Mouse (Mus musculus): ENCODE measurements around the gene Fat4.
A peak's percentile ranks its signal among the peaks of the same experiment; 100 is the strongest.

Fat4 gene

GRCm38 (mm10) chr3:38886890-38887355 is at the start of gene Fat4:
Gene Fat4, plus strand, starts transcription at chr3:38886940.
- DNase-seq (ENCODE audit: low spot score in 2 of 2) = peak in 1 of 2 experiments; percentile 25

GRCm38 (mm10) chr3:38839438-38839837 is 47.3 kb upstream of the Fat4 start:
- DNase-seq (ENCODE audit: low spot score in 2 of 2) = no peak

- DNase-seq (ENCODE audit: low spot score in 2 of 2) = no peak
These were observed 43.7 kb upstream of the Fat4 start for GRCm38 (mm10) chr3:38843000-38843538.

- DNase-seq (ENCODE audit: low spot score in 2 of 2) = no peak
These were observed 39.9 kb upstream of the Fat4 start for GRCm38 (mm10) chr3:38846602-38847382.

DNA sequence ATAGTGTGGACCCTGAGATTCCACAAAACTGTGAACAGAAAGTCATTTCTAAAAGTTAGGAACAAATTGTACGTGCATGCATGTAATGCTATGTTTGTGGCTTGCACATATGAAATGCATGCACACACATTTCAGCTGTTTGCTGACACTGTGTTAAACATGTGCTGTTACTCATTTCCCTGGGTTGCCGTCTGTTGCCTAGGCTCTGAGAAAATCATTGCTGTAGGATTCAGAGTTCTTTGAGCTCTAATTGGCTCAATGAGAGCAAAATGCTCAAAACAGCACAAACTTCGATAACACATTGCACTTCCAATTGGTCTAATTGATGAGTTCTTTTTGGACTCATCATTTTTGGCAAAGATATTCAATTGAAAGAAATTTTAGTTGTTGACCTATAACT is 37.7 kb upstream of the Fat4 start:
- DNase-seq (ENCODE audit: low spot score in 2 of 2) = no peak

- DNase-seq (ENCODE audit: low spot score in 2 of 2) = peak; percentile 10 to 58
These were observed 37.2 kb upstream of the Fat4 start for GRCm38 (mm10) chr3:38849536-38849935.

DNA sequence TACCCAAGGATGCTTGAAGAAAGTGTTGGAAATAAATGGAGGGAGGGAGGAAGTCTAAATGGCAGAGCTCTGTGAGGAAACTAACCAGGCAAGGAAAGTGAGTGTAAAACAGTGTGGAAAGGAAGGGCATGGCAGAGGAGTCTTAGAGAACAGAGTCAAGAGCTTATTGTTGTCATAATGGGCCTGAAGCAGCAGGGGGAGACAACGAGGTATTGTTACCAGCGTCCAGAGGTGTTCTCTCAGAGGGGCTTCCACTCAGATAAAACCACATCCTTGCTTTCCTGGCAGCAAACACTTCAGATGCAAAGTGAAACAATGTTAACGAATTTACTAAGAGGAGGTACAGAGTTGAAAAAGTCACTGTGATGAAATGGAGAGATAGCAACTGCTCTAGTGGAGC is 33.1 kb upstream of the Fat4 start:
- no peak for DNase-seq (ENCODE audit: low spot score in 2 of 2)

GRCm38 (mm10) chr3:38860683-38861082 is 26.1 kb upstream of the Fat4 start:
- DNase-seq (ENCODE audit: low spot score in 2 of 2) = no peak

DNA sequence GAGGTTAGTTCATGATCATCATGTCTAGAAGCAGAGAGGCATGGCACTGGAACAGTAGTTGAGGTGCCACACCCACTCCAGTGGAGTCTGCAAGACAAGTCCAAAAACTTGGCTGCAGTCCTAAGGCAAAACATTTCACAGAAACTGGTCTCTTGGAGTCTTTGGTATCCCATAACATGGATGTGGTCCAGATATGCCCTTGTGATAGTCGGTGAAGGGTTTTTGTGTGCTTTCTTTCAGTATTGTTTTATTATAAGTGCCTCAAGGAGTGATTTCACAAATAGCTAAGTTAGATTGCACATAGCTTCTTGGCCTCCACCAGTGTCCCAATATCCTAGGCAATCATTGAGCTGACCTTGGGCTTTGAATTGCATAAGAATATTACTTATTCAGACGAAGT is 15.4 kb upstream of the Fat4 start:
- no peak for DNase-seq (ENCODE audit: low spot score in 2 of 2)

DNA sequence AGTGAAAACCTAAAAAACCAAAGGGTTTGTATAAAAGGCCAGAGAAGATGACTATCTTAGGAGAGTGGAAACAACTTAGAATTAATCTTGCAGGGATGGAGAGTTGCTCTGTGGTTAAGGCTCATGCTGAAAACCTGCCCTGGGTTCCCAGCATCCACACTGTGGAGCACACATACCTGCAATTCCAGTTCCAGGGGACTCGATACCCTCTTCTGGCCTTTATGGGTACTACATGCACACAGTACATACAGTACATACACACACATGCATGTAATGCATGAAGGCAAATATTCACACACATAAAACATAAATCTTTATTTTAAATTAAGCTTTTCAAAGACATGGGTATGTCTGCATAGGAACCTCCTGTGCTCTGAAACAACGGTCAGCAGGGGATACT is 10.9 kb upstream of the Fat4 start:
- DNase-seq (ENCODE audit: low spot score in 2 of 2) = no peak

DNA sequence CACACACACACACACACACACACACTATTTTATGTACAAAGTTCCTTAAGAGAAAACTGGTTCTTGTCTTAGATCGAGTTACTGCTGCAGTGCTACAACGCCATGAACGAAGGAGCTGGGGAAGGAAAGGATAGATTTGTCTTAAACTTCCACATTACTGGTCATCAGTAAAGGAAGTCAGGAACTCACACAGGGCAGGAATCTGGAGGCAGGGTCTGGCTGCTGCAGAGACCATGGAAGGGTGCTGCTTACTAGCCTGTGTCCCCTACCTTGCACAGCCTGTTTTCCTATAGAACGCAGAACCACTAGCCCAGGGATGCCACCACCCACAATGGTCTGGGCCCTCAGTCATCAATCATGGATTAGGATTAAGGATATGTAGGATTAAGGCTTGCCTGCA is 10.0 kb upstream of the Fat4 start:
- no peak for DNase-seq (ENCODE audit: low spot score in 2 of 2)

GRCm38 (mm10) chr3:38882778-38883177 is 4.0 kb upstream of the Fat4 start:
- DNase-seq (ENCODE audit: low spot score in 2 of 2) = peak in 1 of 2 experiments; percentile 17

- DNase-seq (ENCODE audit: low spot score in 2 of 2) = no peak
These were observed 3.1 kb upstream of the Fat4 start for GRCm38 (mm10) chr3:38883676-38884075.

DNA sequence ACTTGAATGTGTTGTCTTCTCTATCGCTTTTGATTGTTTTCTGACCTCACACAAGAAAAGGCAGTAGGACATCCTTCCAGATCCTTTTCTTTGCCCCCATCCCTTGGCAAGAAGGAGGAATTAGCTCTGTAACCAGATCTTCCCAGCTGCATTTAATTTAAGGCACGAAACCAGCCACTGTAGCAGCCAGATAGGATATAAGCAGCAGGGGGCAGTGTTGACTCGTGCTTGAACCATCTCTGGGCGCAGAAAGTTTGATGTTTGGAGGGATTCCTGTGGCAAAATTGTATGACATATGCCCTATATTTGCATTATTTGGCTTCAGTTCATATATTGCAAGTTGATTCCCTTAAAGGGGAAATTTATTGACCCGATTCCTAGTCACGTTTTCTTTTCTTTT is 2.5 kb upstream of the Fat4 start:
- DNase-seq (ENCODE audit: low spot score in 2 of 2) = peak; percentile 55 to 83

DNA sequence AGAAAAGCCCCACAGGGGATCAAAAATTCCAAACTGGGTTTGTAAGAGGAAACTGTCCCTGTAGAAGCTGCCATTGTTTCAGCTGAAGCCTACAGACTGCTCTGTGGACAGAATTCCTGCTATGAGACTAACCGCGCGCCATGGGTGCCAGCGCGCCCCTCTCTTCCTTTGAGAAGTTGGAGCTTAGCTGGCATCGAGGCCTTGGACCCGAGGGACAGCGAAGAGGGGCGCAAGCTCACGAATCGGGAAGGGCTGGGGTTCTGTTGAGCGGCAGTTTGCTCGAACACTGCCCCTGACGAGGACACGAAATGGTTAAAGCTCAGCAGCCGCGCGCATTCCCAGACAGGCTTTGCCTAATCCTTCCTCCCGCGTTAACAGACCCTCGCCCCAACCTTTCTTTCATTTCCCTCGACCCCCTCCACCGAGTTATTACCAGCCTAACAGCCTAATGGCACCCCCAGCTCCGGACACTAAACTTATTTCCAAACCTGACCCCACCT is 1.8 kb upstream of the Fat4 start:
- DNase-seq (ENCODE audit: low spot score in 2 of 2) = peak in 1 of 2 experiments; percentile 36

DNA sequence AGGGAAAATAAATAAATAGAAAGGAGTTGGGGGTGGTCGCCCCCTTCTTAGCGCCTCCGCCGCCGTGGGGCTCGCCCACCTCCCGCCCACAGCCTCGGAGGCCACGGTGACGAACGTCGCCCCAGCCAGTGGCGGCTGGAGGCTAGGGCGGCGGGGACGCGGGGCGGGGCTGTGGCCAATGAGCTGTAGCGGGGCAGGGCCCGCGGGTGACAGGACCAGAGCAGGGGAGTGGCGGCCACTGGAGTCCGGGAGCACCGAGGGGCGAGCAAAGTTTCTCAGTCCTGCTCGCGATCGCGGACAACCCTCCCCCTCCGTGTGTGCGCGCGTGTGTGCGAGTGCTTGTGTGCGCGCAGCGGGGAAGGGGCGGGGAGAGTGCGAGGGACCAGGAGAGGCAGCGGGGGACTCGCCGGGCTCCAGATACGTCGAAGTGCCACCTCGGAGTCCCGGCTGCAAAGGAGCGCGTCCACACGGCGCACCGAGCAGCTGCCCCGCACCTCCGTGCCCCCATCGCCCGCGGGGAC is 1.2 kb upstream of the Fat4 start:
- DNase-seq (ENCODE audit: low spot score in 2 of 2) = peak; percentile 54 to 67

GRCm38 (mm10) chr3:38886061-38886821 is 499 bp upstream of the Fat4 start:
- DNase-seq (ENCODE audit: low spot score in 2 of 2) = peak in 1 of 2 experiments; percentile 31

GRCm38 (mm10) chr3:38887381-38887991 is 746 bp downstream of the Fat4 start:
- peak; percentile 34 to 59 for DNase-seq (ENCODE audit: low spot score in 2 of 2)

DNA sequence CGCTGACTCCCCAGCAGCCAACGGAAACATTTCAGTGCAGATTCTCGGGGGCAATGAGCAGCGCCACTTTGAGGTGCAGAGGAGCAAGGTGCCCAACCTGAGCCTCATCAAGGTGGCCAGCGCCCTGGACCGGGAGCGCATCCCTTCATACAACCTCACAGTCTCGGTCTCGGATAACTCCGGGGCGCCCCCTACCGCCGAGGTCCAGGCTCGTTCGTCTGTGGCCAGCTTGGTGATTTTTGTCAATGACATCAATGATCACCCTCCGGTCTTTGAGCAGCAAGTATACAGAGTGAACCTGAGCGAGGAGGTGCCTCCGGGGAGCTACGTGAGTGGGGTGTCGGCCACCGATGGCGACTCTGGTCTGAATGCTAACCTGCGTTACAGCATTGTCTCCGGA is 1.4 kb downstream of the Fat4 start:
- DNase-seq (ENCODE audit: low spot score in 2 of 2) = peak; percentile 72 to 86

DNA sequence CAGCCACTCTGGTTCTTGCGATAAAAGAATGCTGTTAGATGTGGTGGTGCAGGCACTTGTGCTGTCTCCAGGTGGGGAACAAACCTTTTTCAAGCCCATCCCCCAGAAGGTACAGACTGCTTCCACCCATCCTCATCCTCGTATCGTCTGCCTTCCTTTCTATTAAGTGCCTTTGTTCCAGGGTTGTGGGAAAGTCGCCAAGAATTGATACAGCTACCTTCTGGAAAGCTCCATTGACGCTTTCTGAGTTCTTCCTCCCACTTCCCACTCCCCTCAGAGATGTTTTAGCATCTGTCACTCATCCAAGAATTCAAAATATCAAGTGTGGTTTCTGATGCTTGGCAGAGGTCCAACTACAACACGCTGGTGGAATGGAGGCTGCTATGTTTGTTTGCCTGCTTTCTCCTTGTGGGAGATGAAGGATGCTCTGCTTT is 6.1 kb downstream of the Fat4 start:
- DNase-seq (ENCODE audit: low spot score in 2 of 2) = no peak

DNA sequence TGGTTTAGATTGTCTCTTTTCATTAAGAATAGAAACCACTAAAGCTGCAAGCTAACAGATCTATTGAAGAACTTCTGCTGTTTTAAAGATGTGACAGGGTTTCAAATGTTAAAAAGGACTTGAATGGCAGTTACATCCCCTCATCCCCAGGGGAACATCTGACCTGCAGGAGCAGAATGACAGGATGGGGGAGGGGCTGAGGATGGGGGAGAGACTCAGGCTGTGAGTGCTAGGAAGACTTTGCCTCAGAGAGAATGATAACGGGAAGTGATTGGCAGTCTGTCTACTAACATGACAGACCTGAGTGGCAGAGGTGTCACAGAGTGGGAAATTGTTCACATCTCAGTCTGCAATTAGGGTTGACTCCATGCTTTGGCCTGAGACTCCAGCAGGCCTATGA is 14.1 kb downstream of the Fat4 start:
- DNase-seq (ENCODE audit: low spot score in 2 of 2) = no peak

DNA sequence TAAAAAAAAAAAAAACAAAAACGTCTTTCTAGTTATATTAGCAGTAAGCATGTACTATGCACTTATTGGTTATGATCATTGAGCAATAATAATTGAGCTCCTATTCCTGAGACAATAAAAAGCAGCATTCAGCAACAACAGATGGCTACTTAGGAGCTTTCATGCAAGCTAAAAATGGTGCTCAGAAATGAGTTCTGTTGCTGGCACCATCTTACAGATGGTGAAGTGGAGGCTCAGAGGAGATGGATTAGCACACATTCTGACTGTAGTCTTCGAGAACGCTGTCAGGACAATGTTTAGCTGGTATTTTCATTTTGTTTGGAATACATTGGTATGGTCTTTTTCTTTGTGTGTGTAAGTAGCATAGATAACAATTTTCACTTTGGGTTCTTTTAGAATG is 20.1 kb downstream of the Fat4 start:
- no peak for DNase-seq (ENCODE audit: low spot score in 2 of 2)
